Mouse (Mus musculus) CH12.LX (cell line): ENCODE data around the gene Fam181b. TPM values are rescaled to one million over a fixed set of nuclear protein-coding genes. Genes with fewer than 3 reads are reported as not detected.

ENCODE experiments used
- DNase-seq: peaks from one replicate; pipeline ENCODE4 v3.0.0-alpha.2; 2013; ENCODE audit errors: extremely low read depth
- H3K27ac ChIP-seq: 2 replicates; pipeline ENCODE4 v1.5.1; 2012; ENCODE audit warnings: low read depth, mild to moderate bottlenecking, control low read depth, moderate library complexity; ENCODE audit not compliant: insufficient read depth
- H3K27me3 ChIP-seq: replicated peaks from 2 replicates; pipeline ENCODE3; 2012; ENCODE audit warnings: inconsistent platforms
- H3K36me3 ChIP-seq, 2 experiments: replicated peaks in 1 of 2; 2 replicates each; pipeline versions ENCODE3 to v1.6.1; 2012; ENCODE audit warnings: inconsistent platforms in 1 of 2, low read length in 1 of 2, mild to moderate bottlenecking in 1 of 2, mixed read lengths in 1 of 2, moderate library complexity in 1 of 2; ENCODE audit not compliant: control insufficient read depth in 1 of 2, insufficient read depth in 1 of 2
- H3K4me1 ChIP-seq, 2 experiments: 2 replicates each; pipeline ENCODE4 v1.6.1; 2012; ENCODE audit warnings: inconsistent platforms in 1 of 2, moderate library complexity in 1 of 2; ENCODE audit not compliant: insufficient read depth in 2 of 2, control insufficient read depth in 1 of 2
- H3K4me2 ChIP-seq: 2 replicates; pipeline ENCODE4 v1.6.1; 2012; ENCODE audit warnings: low read depth, mild to moderate bottlenecking, control low read depth; ENCODE audit not compliant: poor library complexity, insufficient read depth, severe bottlenecking
- H3K4me3 ChIP-seq, 3 experiments: fragments of 150-350 bp in 1 of 3; sonication (generic) in 1 of 3; replicated peaks in 1 of 3; 2 replicates each; pipeline versions ENCODE3 to v1.5.1; 2011 to 2012; ENCODE audit warnings: low read depth in 2 of 3, low read length in 2 of 3, mild to moderate bottlenecking in 2 of 3, moderate library complexity in 2 of 3, control low read depth in 1 of 3, improper control_type of control experiment in 1 of 3, inconsistent platforms in 1 of 3, mixed read lengths in 1 of 3; ENCODE audit not compliant: poor library complexity in 1 of 3
- H3K79me2 ChIP-seq: replicated peaks from 2 replicates; pipeline ENCODE4 v1.6.1; 2012; ENCODE audit warnings: mild to moderate bottlenecking, moderate library complexity; ENCODE audit not compliant: control insufficient read depth, poor library complexity, insufficient read depth, severe bottlenecking; ENCODE audit errors: extremely low read depth
- H3K9ac ChIP-seq: 2 replicates; pipeline ENCODE4 v1.6.1; 2012; ENCODE audit warnings: low read depth, mild to moderate bottlenecking, control low read depth, moderate library complexity; ENCODE audit not compliant: insufficient read depth
- H3K9me3 ChIP-seq: replicated peaks from 2 replicates; pipeline ENCODE3; 2012; ENCODE audit warnings: low read length, inconsistent platforms, mixed read lengths
- CTCF ChIP-seq, 2 experiments: IDR thresholded peaks in 1 of 2; conservative IDR thresholded peaks in 1 of 2; 2 replicates each; pipeline ENCODE4 v1.5.1; 2011 to 2012; ENCODE audit warnings: low read depth in 2 of 2, low read length in 2 of 2, improper control_type of control experiment in 1 of 2, inconsistent platforms in 1 of 2, mild to moderate bottlenecking in 1 of 2, moderate library complexity in 1 of 2
- E2F4 ChIP-seq: IDR thresholded peaks from 2 replicates; pipeline ENCODE4 v1.6.1; 2011; ENCODE audit warnings: low read depth, low read length, improper control_type of control experiment; ENCODE audit not compliant: insufficient replicate concordance
- ETS1 ChIP-seq: conservative IDR thresholded peaks from 2 replicates; pipeline ENCODE4 v1.6.1; 2012; ENCODE audit warnings: low read depth, mild to moderate bottlenecking, inconsistent platforms, low read length, improper control_type of control experiment, moderate library complexity
- PAX5 ChIP-seq: IDR thresholded peaks from 2 replicates; pipeline ENCODE4 v1.6.1; 2012; ENCODE audit warnings: low read length, inconsistent platforms, mixed read lengths
- POLR2A ChIP-seq: IDR thresholded peaks from 2 replicates; pipeline ENCODE4 v1.6.1; 2011; ENCODE audit warnings: low read depth, mild to moderate bottlenecking, improper control_type of control experiment, low read length
- RAD21 ChIP-seq: IDR thresholded peaks from 2 replicates; pipeline ENCODE4 v1.6.1; 2011; ENCODE audit warnings: low read depth, mild to moderate bottlenecking, low read length, improper control_type of control experiment, moderate library complexity
- SMC3 ChIP-seq: IDR thresholded peaks from 2 replicates; pipeline ENCODE4 v1.6.1; 2011; ENCODE audit warnings: low read depth, low read length, improper control_type of control experiment
- TBP ChIP-seq: conservative IDR thresholded peaks from 2 replicates; pipeline ENCODE4 v1.6.1; 2011; ENCODE audit warnings: low read depth, low read length, improper control_type of control experiment
- ZC3H11A ChIP-seq: IDR thresholded peaks from 2 replicates; pipeline ENCODE4 v1.6.1; 2012; ENCODE audit warnings: low read depth, mild to moderate bottlenecking, inconsistent platforms, low read length, improper control_type of control experiment
- dilution Hi-C: fragments of 300-500 bp; cut with MboI; formaldehyde crosslinking; loops from 2 replicates; pipeline ENCODE4 v1.14.3; 2020; ENCODE audit warnings: low sequenced_read_pairs; ENCODE audit not compliant: extremely low pct_unique_long_range_greater_than_20kb, extremely low pct_ligation_motif_present
- in situ Hi-C: fragments of 300-500 bp; cut with MboI; formaldehyde crosslinking; loops from 3 replicates; pipeline ENCODE4 v1.14.3; 2019; ENCODE audit warnings: low sequenced_read_pairs, low pct_ligation_motif_present, low pct_unique_long_range_greater_than_20kb, mixed read lengths
- polyA plus RNA-seq: library from polyadenylated mRNA; unstranded; fragments of >175 nt; gene quantifications from 2 replicates; pipeline ENCODE4 v1.2.1, GENCODE M21; 2012; ENCODE audit warnings: low read depth; ENCODE audit not compliant: insufficient read length
- total RNA-seq, 2 experiments: library from RNA; depleted of rRNA; stranded (reverse); fragments of 300-350 nt in 1 of 2; fragments of >200 nt in 1 of 2; gene quantifications; 2 replicates each; pipeline ENCODE4 v1.2.3; 2012 to 2014

The Fam181b gene
- total and polyA plus RNA-seq, 3 experiments, result not detected

DNA sequence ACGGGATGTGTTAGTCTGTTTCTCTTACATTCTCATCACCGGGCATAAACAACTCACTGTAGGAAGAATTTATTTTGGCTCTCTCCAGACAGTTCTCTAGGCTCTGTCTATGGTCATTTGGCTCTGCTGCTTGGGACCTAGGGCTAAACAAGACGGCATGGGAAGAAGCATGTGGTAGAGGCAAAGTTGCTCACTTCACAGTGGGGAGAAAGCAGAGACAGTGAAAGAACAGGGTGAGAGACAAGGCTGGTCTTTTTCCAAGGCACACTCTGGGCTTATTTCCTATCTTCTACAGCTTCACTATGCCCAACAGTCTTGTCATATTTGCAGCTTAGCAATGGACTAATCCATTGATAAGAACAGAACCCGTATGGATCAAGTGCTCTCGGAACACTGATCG, 31.4 kb downstream of the Fam181b start:
- H3K27ac ChIP-seq, result no peak overlapping the region
- no peaks in the 10 kb centered on the region for H3K36me3 ChIP-seq
- no peaks in the 10 kb centered on the region for H3K4me1 ChIP-seq
- TF ChIP-seq POLR2A (no peak), TBP (no peak)
- in situ Hi-C loops, result no loop called here
- dilution Hi-C loops, result no loop called here
- no peaks in the 10 kb centered on the region for H3K9me3 ChIP-seq
- DNase-seq, result no peak
- no peak overlapping the region for H3K4me3 ChIP-seq
- H3K4me2 ChIP-seq, result no peak overlapping the region
- no peaks in the 10 kb centered on the region for H3K79me2 ChIP-seq
- peaks cover 30% of the 10 kb centered on the region for H3K27me3 ChIP-seq
- H3K9ac ChIP-seq, result no peak overlapping the region

DNA sequence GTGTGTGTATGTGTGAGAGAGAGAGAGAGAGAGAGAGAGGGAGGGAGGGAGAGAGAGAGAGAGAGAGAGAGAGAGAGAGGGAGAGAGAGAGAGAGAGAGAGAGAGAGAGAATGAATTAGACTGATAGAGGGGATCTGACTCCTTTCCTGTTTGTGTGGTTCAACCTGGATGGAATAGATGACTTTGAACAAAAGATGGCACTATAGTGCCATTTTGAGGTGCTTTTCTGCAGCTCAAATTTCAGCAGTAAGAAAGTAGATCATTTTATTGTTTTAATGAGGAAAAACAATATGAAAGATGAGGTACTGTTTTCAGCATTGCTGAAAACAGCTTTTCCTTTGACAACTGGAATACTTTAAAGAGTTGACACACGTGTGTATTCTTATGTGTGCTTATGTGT, 37.9 kb downstream of the Fam181b start:
- Histone ChIP-seq H3K27me3 (peaks cover 5% of the 10 kb centered on the region), H3K4me3 (no peak overlapping the region), H3K36me3 (no peaks in the 10 kb centered on the region), H3K9me3 (no peaks in the 10 kb centered on the region), H3K79me2 (no peaks in the 10 kb centered on the region), H3K4me1 (no peaks in the 10 kb centered on the region), H3K9ac (no peak overlapping the region), H3K4me2 (no peak overlapping the region), H3K27ac (no peak overlapping the region)
- in situ Hi-C loops (no loop called here), dilution Hi-C loops (no loop called here)
- TF ChIP-seq PAX5 (no peak), CTCF (conservative IDR thresholded peaks at IDR 0.05 in 1 of 2, IDR thresholded peaks at IDR 0.05 in 1 of 2; ENCODE audit: low read depth in 2 of 2, low read length in 2 of 2) (peak in 1 of 2 experiments; percentile 45; a peak in 2 of 4 replicates), RAD21 (peak; percentile 54)
- DNase-seq, result no peak

DNA sequence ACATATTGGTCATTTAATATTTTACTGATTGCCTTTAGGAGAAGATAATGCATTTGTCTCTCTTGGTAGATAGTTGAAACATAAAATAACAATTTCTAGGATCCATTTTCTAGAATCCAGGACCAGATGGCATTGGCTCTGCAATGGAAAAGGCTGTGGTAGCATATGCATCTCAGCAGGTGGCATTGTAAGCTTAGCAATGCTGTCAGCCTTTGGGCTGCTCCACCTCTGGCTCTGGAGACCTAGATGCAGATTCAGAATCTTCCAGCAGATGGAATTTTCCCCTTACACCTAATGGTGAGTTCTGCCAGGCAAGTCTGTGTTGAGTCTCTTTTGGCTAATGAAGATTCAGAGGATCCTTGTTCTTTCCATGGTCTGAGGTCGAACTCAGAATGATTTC, 44.3 kb downstream of the Fam181b start:
- Histone ChIP-seq H3K9ac (no peak overlapping the region), H3K4me3 (no peak overlapping the region), H3K27ac (no peak overlapping the region), H3K4me2 (no peak overlapping the region), H3K27me3 (no peaks in the 10 kb centered on the region), H3K4me1 (no peaks in the 10 kb centered on the region), H3K36me3 (no peaks in the 10 kb centered on the region), H3K79me2 (no peaks in the 10 kb centered on the region), H3K9me3 (no peaks in the 10 kb centered on the region)
- TF ChIP-seq RAD21, result peak; percentile 57
- TF ChIP-seq CTCF (conservative IDR thresholded peaks at IDR 0.05 in 1 of 2, IDR thresholded peaks at IDR 0.05 in 1 of 2; ENCODE audit: low read depth in 2 of 2, low read length in 2 of 2), result peak in 1 of 2 experiments; percentile 53; a peak in 2 of 4 replicates
- TF ChIP-seq E2F4, result no peak
- TF ChIP-seq ETS1, result no peak
- TF ChIP-seq ZC3H11A, result no peak
- TF ChIP-seq SMC3, result peak; percentile 32; the same call in 1 of the 2 replicates
- in situ Hi-C loops (no loop called here), dilution Hi-C loops (no loop called here)
- no peak for DNase-seq

Other genes starting within 250 kb of the Fam181b start
- gene Ddias, start 205.6 kb upstream of the Fam181b start, total RNA-seq (2012; rRNA removed), result 17.5 and 18.2 TPM in 2 replicates
- 38.0 and 38.6 TPM in 2 replicates for gene Ddias, start 205.6 kb upstream of the Fam181b start, total RNA-seq (2014; rRNA removed)
- gene Ddias, start 205.6 kb upstream of the Fam181b start, polyA plus RNA-seq, result 23.1 and 24.0 TPM in 2 replicates
- 19.7 and 20.1 TPM in 2 replicates for gene Prcp, start 205.4 kb upstream of the Fam181b start, total RNA-seq (2012; rRNA removed)
- 26.6 and 28.9 TPM in 2 replicates for gene Prcp, start 205.4 kb upstream of the Fam181b start, total RNA-seq (2014; rRNA removed)
- 24.3 and 27.8 TPM in 2 replicates for gene Prcp, start 205.4 kb upstream of the Fam181b start, polyA plus RNA-seq